Mouse (Mus musculus): ENCODE measurements around the gene Ms4a14. TPM values are rescaled to one million over a fixed set of nuclear protein-coding genes. Genes with fewer than 3 reads are reported as not detected.
A peak's percentile ranks its signal among the peaks of the same experiment; 100 is the strongest.
"Not testable (repeated sequence)": the region's sequence is repeated elsewhere in the genome, so short reads cannot be mapped to it uniquely, and the experiment has no call there.

Ms4a14 gene
- polyA plus RNA-seq, 1 experiment from 2014 or later = not detected

GRCm38 (mm10) chr19:11321123-11321522, 6.9 kb upstream of the Ms4a14 start:
- WGBS (ENCODE audit: insufficient replicate concordance) = 52% methylated on average over 1 of the region's 1 CpGs
- H3K9me3 ChIP-seq (replicated peaks; ENCODE audit: control insufficient read depth, low read length) = no peaks in the 10 kb centered on the region
- no peak overlapping the region for H3K4me3 ChIP-seq (ENCODE audit: low read depth, low read length)
- no peak for ATAC-seq (ENCODE audit: low read depth)
- H3K9ac ChIP-seq (ENCODE audit: low read depth, low read length) = no peak overlapping the region
- no peaks in the 10 kb centered on the region for H3K36me3 ChIP-seq (ENCODE audit: control insufficient read depth, insufficient read depth)
- no peaks in the 10 kb centered on the region for H3K27me3 ChIP-seq (ENCODE audit: control insufficient read depth, insufficient read depth, low read depth, low read length)
- H3K4me1 ChIP-seq (ENCODE audit: control insufficient read depth, low read depth, low read length) = no peaks in the 10 kb centered on the region
- no peak overlapping the region for H3K4me2 ChIP-seq (ENCODE audit: low read depth, low read length)
- no peak overlapping the region for H3K27ac ChIP-seq (ENCODE audit: low read length)

- no peak for ATAC-seq (ENCODE audit: low read depth)
Observed at GRCm38 (mm10) chr19:11316786-11317185, 2.5 kb upstream of the Ms4a14 start.

GRCm38 (mm10) chr19:11308888-11309287, 5.4 kb downstream of the Ms4a14 start:
- H3K36me3 ChIP-seq (ENCODE audit: control insufficient read depth, insufficient read depth) = no peaks in the 10 kb centered on the region
- no peak overlapping the region for H3K4me2 ChIP-seq (ENCODE audit: low read depth, low read length)
- H3K9me3 ChIP-seq (replicated peaks; ENCODE audit: control insufficient read depth, low read length) = no peaks in the 10 kb centered on the region
- no peak overlapping the region for H3K9ac ChIP-seq (ENCODE audit: low read depth, low read length)
- no peak overlapping the region for H3K27ac ChIP-seq (ENCODE audit: low read length)
- H3K27me3 ChIP-seq (ENCODE audit: control insufficient read depth, insufficient read depth, low read depth, low read length) = no peaks in the 10 kb centered on the region
- H3K4me3 ChIP-seq (ENCODE audit: low read depth, low read length) = no peak overlapping the region
- H3K4me1 ChIP-seq (ENCODE audit: control insufficient read depth, low read depth, low read length) = no peaks in the 10 kb centered on the region
- ATAC-seq (ENCODE audit: low read depth) = no peak

More at GRCm38 (mm10) chr19:11316786-11317185, 2.5 kb upstream of the Ms4a14 start:
- Histone ChIP-seq H3K4me3 (ENCODE audit: low read depth, low read length) (no peak overlapping the region), H3K27me3 (ENCODE audit: control insufficient read depth, insufficient read depth, low read depth, low read length) (no peaks in the 10 kb centered on the region), H3K4me2 (ENCODE audit: low read depth, low read length) (no peak overlapping the region), H3K27ac (ENCODE audit: low read length) (no peak overlapping the region), H3K36me3 (ENCODE audit: control insufficient read depth, insufficient read depth) (no peaks in the 10 kb centered on the region), H3K4me1 (ENCODE audit: control insufficient read depth, low read depth, low read length) (no peaks in the 10 kb centered on the region), H3K9ac (ENCODE audit: low read depth, low read length) (no peak overlapping the region), H3K9me3 (replicated peaks; ENCODE audit: control insufficient read depth, low read length) (no peaks in the 10 kb centered on the region)
- 67% methylated on average over 4 of the region's 4 CpGs for WGBS (ENCODE audit: insufficient replicate concordance)

DNA sequence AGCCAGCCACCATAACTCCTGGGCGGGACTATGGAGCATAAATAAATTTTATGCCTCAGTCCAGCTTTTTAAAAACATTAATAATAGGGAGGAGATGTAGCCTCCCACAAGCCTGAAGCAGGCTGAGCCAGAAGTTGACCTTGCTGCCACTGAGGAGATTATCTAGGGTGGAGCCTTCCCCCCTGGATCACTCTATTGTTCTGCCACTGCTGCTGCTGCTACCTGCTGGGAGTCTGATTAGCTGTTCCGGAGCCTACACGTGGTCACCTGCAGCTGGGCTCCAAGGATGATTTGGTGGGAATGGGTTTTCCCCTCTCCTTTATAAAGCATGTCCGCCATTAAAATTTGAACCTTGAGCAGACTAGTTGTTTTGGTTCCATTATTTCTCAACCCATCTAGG, 14.7 kb downstream of the Ms4a14 start:
- not testable (repeated sequence) for H3K9me3 ChIP-seq (replicated peaks; ENCODE audit: control insufficient read depth, low read length); H3K36me3 ChIP-seq (ENCODE audit: control insufficient read depth, insufficient read depth); H3K9ac ChIP-seq (ENCODE audit: low read depth, low read length); H3K27ac ChIP-seq (ENCODE audit: low read length); H3K4me3 ChIP-seq (ENCODE audit: low read depth, low read length); H3K4me2 ChIP-seq (ENCODE audit: low read depth, low read length); H3K4me1 ChIP-seq (ENCODE audit: control insufficient read depth, low read depth, low read length); H3K27me3 ChIP-seq (ENCODE audit: control insufficient read depth, insufficient read depth, low read depth, low read length); ATAC-seq (ENCODE audit: low read depth)
- 34% methylated on average over 4 of the region's 4 CpGs for WGBS (ENCODE audit: insufficient replicate concordance)

- H3K9ac ChIP-seq (ENCODE audit: low read depth, low read length) = no peak overlapping the region
- H3K27ac ChIP-seq (ENCODE audit: low read length) = no peak overlapping the region
- no peaks in the 10 kb centered on the region for H3K36me3 ChIP-seq (ENCODE audit: control insufficient read depth, insufficient read depth)
- 46% methylated on average over 2 of the region's 2 CpGs for WGBS (ENCODE audit: insufficient replicate concordance)
- no peak for ATAC-seq (ENCODE audit: low read depth)
- H3K9me3 ChIP-seq (replicated peaks; ENCODE audit: control insufficient read depth, low read length) = no peaks in the 10 kb centered on the region
- H3K4me3 ChIP-seq (ENCODE audit: low read depth, low read length) = no peak overlapping the region
- H3K4me2 ChIP-seq (ENCODE audit: low read depth, low read length) = no peak overlapping the region
- no peaks in the 10 kb centered on the region for H3K27me3 ChIP-seq (ENCODE audit: control insufficient read depth, insufficient read depth, low read depth, low read length)
- H3K4me1 ChIP-seq (ENCODE audit: control insufficient read depth, low read depth, low read length) = no peaks in the 10 kb centered on the region
Observed at GRCm38 (mm10) chr19:11298939-11299338, 15.3 kb downstream of the Ms4a14 start.

DNA sequence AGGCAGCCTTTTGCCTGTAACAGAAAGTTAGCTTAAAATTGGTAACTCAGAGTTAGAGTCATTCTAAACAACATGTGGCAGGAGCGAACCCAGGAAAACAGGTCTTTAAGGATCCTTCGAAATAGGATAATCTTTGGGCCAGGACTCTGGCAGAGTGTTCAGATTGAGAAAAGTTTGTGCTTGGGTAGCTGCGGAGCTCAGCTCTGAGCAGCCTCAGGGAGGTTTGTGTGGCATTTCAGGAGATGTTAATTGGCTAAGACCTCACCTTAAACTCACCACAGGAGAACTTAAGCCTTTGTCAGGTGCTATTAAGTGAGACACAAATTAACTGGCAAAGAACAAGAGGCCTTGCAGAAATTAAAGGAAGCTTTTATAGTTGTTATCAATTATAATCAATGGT, 20.6 kb downstream of the Ms4a14 start:
- H3K9ac ChIP-seq (ENCODE audit: low read depth, low read length); H3K27me3 ChIP-seq (ENCODE audit: control insufficient read depth, insufficient read depth, low read depth, low read length); H3K4me2 ChIP-seq (ENCODE audit: low read depth, low read length); ATAC-seq (ENCODE audit: low read depth); H3K9me3 ChIP-seq (replicated peaks; ENCODE audit: control insufficient read depth, low read length); H3K36me3 ChIP-seq (ENCODE audit: control insufficient read depth, insufficient read depth); H3K4me3 ChIP-seq (ENCODE audit: low read depth, low read length); H3K4me1 ChIP-seq (ENCODE audit: control insufficient read depth, low read depth, low read length); H3K27ac ChIP-seq (ENCODE audit: low read length): not testable (repeated sequence)
- WGBS (ENCODE audit: insufficient replicate concordance) = 12% methylated on average over 3 of the region's 3 CpGs

- WGBS (ENCODE audit: insufficient replicate concordance) = 7% methylated on average over 12 of the region's 12 CpGs
- Histone ChIP-seq H3K4me2 (ENCODE audit: low read depth, low read length) (peak overlapping the region; percentile 47), H3K4me1 (ENCODE audit: control insufficient read depth, low read depth, low read length) (no peaks in the 10 kb centered on the region), H3K27me3 (ENCODE audit: control insufficient read depth, insufficient read depth, low read depth, low read length) (no peaks in the 10 kb centered on the region), H3K27ac (ENCODE audit: low read length) (no peak overlapping the region), H3K4me3 (ENCODE audit: low read depth, low read length) (peak overlapping the region; percentile 39), H3K9me3 (replicated peaks; ENCODE audit: control insufficient read depth, low read length) (no peaks in the 10 kb centered on the region), H3K9ac (ENCODE audit: low read depth, low read length) (no peak overlapping the region), H3K36me3 (ENCODE audit: control insufficient read depth, insufficient read depth) (no peaks in the 10 kb centered on the region)
- no peak for ATAC-seq (ENCODE audit: low read depth)
Observed at GRCm38 (mm10) chr19:11292990-11293389, 21.3 kb downstream of the Ms4a14 start.

- H3K4me3 ChIP-seq (ENCODE audit: low read depth, low read length) = no peak within 1 kb of the TSS
- no peaks in the 10 kb centered on the region for H3K9me3 ChIP-seq (replicated peaks; ENCODE audit: control insufficient read depth, low read length)
- no peaks in the 10 kb centered on the region for H3K27me3 ChIP-seq (ENCODE audit: control insufficient read depth, insufficient read depth, low read depth, low read length)
- H3K9ac ChIP-seq (ENCODE audit: low read depth, low read length) = no peak within 1 kb of the TSS
- 64% methylated on average over 2 of the region's 2 CpGs for WGBS (ENCODE audit: insufficient replicate concordance)
- H3K4me2 ChIP-seq (ENCODE audit: low read depth, low read length) = no peak within 1 kb of the TSS
- H3K36me3 ChIP-seq (ENCODE audit: control insufficient read depth, insufficient read depth) = no peaks in the 10 kb centered on the region
- H3K4me1 ChIP-seq (ENCODE audit: control insufficient read depth, low read depth, low read length) = no peaks in the 10 kb centered on the region
- no peak for ATAC-seq (ENCODE audit: low read depth)
- no peak within 1 kb of the TSS for H3K27ac ChIP-seq (ENCODE audit: low read length)
Observed at GRCm38 (mm10) chr19:11283773-11284172, 30.5 kb downstream of the Ms4a14 start, which contains the start of gene Ms4a5. Ms4a5 (minus strand) TSS chr19:11283873.

DNA sequence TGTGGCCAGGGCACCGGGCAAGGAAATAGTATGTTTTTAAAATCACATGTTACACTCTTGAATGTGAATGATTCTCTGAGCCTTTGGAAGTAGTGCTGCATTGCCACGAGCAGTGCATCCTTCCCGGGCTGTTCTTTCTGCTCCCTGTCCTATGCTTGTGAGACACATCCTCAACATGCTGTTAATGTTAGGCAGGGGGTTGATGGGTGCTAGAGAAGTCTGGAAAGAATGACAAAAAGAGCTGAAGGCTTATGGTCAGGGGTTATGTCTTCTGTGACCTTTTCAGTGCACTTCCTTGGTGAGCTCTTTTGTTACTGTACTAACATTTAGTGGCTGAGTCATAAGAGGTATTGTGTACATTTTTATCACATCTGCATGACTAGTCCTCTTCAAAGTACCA, 34.0 kb downstream of the Ms4a14 start:
- H3K27me3 ChIP-seq (ENCODE audit: control insufficient read depth, insufficient read depth, low read depth, low read length) = no peaks in the 10 kb centered on the region
- no peak overlapping the region for H3K4me2 ChIP-seq (ENCODE audit: low read depth, low read length)
- H3K9ac ChIP-seq (ENCODE audit: low read depth, low read length) = no peak overlapping the region
- WGBS (ENCODE audit: insufficient replicate concordance) = 69% methylated on average over 3 of the region's 3 CpGs
- ATAC-seq (ENCODE audit: low read depth) = no peak
- H3K4me1 ChIP-seq (ENCODE audit: control insufficient read depth, low read depth, low read length) = no peaks in the 10 kb centered on the region
- no peaks in the 10 kb centered on the region for H3K36me3 ChIP-seq (ENCODE audit: control insufficient read depth, insufficient read depth)
- H3K9me3 ChIP-seq (replicated peaks; ENCODE audit: control insufficient read depth, low read length) = no peaks in the 10 kb centered on the region
- H3K27ac ChIP-seq (ENCODE audit: low read length) = no peak overlapping the region
- no peak overlapping the region for H3K4me3 ChIP-seq (ENCODE audit: low read depth, low read length)

GRCm38 (mm10) chr19:11276431-11276830, 37.8 kb downstream of the Ms4a14 start:
- WGBS (ENCODE audit: insufficient replicate concordance) = 46% methylated on average over 5 of the region's 5 CpGs
- H3K4me2 ChIP-seq (ENCODE audit: low read depth, low read length) = no peak overlapping the region
- no peak overlapping the region for H3K9ac ChIP-seq (ENCODE audit: low read depth, low read length)
- H3K9me3 ChIP-seq (replicated peaks; ENCODE audit: control insufficient read depth, low read length) = no peaks in the 10 kb centered on the region
- no peaks in the 10 kb centered on the region for H3K27me3 ChIP-seq (ENCODE audit: control insufficient read depth, insufficient read depth, low read depth, low read length)
- no peak overlapping the region for H3K4me3 ChIP-seq (ENCODE audit: low read depth, low read length)
- H3K27ac ChIP-seq (ENCODE audit: low read length) = no peak overlapping the region
- no peak for ATAC-seq (ENCODE audit: low read depth)
- no peaks in the 10 kb centered on the region for H3K4me1 ChIP-seq (ENCODE audit: control insufficient read depth, low read depth, low read length)
- H3K36me3 ChIP-seq (ENCODE audit: control insufficient read depth, insufficient read depth) = no peaks in the 10 kb centered on the region
